Mouse (Mus musculus) heart, postnatal 25 days (tissue): ENCODE results near the gene Sez6l. TPM values are rescaled to one million over a fixed set of nuclear protein-coding genes. Genes with fewer than 3 reads are reported as not detected.

Experiments used
- DNase-seq: peaks from one replicate; pipeline ENCODE4 v3.0.0; 2022; ENCODE audit warnings: low spot score
- intact Hi-C: fragments of 180-260 bp; cut with DNase I; formaldehyde crosslinking; loops from one replicate; pipeline ENCODE4 v1.15.1; 2025
- total RNA-seq, 2 experiments: library from RNA; stranded (reverse); gene quantifications; 2 replicates each; pipeline ENCODE4 v1.2.3; 2021

Gene Sez6l
- total RNA-seq, 2 experiments from 2014 or later = 0.16 to 0.20 TPM

- intact Hi-C loops = no loop called here
- DNase-seq = no peak
Observed at GRCm38 (mm10) chr5:112509916-112510315, 67.1 kb downstream of the Sez6l start.

GRCm38 (mm10) chr5:112505595-112505994 lies 71.4 kb downstream of the Sez6l start:
- intact Hi-C loops = no loop called here

GRCm38 (mm10) chr5:112501384-112501783 lies 75.6 kb downstream of the Sez6l start:
- DNase-seq = no peak
- intact Hi-C loops = no loop called here

More at GRCm38 (mm10) chr5:112505595-112505994, 71.4 kb downstream of the Sez6l start:
- DNase-seq = no peak

- intact Hi-C loops = no loop called here
- no peak for DNase-seq
Observed at GRCm38 (mm10) chr5:112499918-112500682, 76.9 kb downstream of the Sez6l start.

- no peak for DNase-seq
- intact Hi-C loops = no loop called here
Observed at GRCm38 (mm10) chr5:112498921-112499917, 77.8 kb downstream of the Sez6l start.

GRCm38 (mm10) chr5:112496753-112497369 lies 80.1 kb downstream of the Sez6l start:
- no peak for DNase-seq
- intact Hi-C loops = no loop called here

- intact Hi-C loops = no loop called here
Observed at GRCm38 (mm10) chr5:112493492-112493891, 83.5 kb downstream of the Sez6l start.

GRCm38 (mm10) chr5:112491489-112491888 lies 85.5 kb downstream of the Sez6l start:
- DNase-seq = no peak
- intact Hi-C loops = no loop called here

More at GRCm38 (mm10) chr5:112493492-112493891, 83.5 kb downstream of the Sez6l start:
- DNase-seq = no peak

- no peak for DNase-seq
- intact Hi-C loops = no loop called here
Observed at GRCm38 (mm10) chr5:112488101-112488776, 88.7 kb downstream of the Sez6l start.

GRCm38 (mm10) chr5:112487504-112487903 lies 89.5 kb downstream of the Sez6l start:
- intact Hi-C loops = no loop called here
- no peak for DNase-seq

GRCm38 (mm10) chr5:112486415-112486814 lies 90.6 kb downstream of the Sez6l start:
- intact Hi-C loops = no loop called here
- no peak for DNase-seq

GRCm38 (mm10) chr5:112484924-112485715 lies 91.9 kb downstream of the Sez6l start:
- no peak for DNase-seq
- intact Hi-C loops = no loop called here

GRCm38 (mm10) chr5:112483030-112483429 lies 94.0 kb downstream of the Sez6l start:
- no peak for DNase-seq
- intact Hi-C loops = no loop called here

- intact Hi-C loops = no loop called here
- DNase-seq = no peak
Observed at GRCm38 (mm10) chr5:112482551-112482950, 94.4 kb downstream of the Sez6l start.

GRCm38 (mm10) chr5:112481946-112482410 lies 95.0 kb downstream of the Sez6l start:
- DNase-seq = no peak
- intact Hi-C loops = no loop called here

- intact Hi-C loops = loop anchor here (10.0 kb wide), 2 partner anchors 391 to 581 kb away; no protein-coding TSS in a partner anchor
Observed at GRCm38 (mm10) chr5:112473453-112473852, 103.5 kb downstream of the Sez6l start.

GRCm38 (mm10) chr5:112470144-112470543 lies 106.8 kb downstream of the Sez6l start:
- DNase-seq = no peak
- intact Hi-C loops = loop anchor here (10.0 kb wide), 2 partner anchors 395 to 585 kb away; no protein-coding TSS in a partner anchor

More at GRCm38 (mm10) chr5:112473453-112473852, 103.5 kb downstream of the Sez6l start:
- no peak for DNase-seq

GRCm38 (mm10) chr5:112468986-112469581 lies 107.9 kb downstream of the Sez6l start:
- no peak for DNase-seq
- intact Hi-C loops = no loop called here
